Mouse (Mus musculus) large intestine, adult 2 months (tissue): ENCODE measurements around the gene Efna2. TPM values are rescaled to one million over a fixed set of nuclear protein-coding genes. Genes with fewer than 3 reads are reported as not detected.
A peak's percentile ranks its signal among the peaks of the same experiment; 100 is the strongest.
"Not testable (repeated sequence)": the region's sequence is repeated elsewhere in the genome, so short reads cannot be mapped to it uniquely, and the experiment has no call there.

Experiments
- DNase-seq: peaks from one replicate; pipeline ENCODE4 v3.0.0-alpha.2; 2012; ENCODE audit warnings: low read depth, low spot score
- WGBS: fragments of 180-500 bp; shearing (Covaris S2); methylation state at CpG from one replicate; pipeline ENCODE4 v1.1.7; 2018; 5-methylcytosine and 5-hydroxymethylcytosine counted together
- polyA plus RNA-seq: library from polyadenylated mRNA; depleted of rRNA; stranded (reverse); fragments of >200 nt; gene quantifications from 2 replicates; pipeline ENCODE4 v1.2.3, GENCODE M21; 2012; rRNA removed

Efna2 gene
- polyA plus RNA-seq, 1 experiment, result 1.1 TPM

DNA sequence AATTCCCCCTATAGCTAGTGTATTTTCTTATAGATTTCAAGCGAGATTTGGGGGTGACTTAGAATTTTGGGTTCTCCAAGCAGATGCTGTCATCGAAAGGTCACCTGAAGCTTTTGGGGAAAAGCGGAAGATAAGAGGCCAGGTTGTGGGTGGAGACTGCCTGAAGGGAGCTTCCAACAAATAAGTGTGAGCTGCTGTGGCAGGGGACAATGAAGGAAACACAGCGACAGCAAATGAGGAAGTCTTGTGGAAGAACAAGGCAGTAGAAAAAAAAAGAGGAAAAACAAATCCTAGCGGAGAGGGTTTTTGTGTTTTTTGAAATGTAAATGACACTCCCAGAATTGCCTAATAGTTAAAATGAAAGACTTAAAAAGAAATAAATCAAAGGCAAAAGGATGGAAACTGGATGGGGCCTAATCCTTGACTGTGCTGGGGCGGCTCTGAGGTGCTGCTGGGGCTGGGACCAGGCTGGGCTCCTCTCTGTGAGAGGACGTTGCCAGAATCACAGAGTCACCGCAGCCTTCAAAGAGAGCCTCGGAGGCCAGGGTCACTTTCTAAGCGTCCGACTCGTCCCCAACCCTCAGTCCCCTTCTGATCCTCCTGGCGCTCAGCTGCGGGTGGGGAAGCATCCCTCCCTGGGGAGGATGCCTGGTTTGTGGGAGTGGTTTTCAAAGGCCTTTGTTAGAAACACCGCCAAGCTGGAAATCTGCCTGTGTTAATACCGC, 35.9 kb downstream of the Efna2 start:
- no peak for DNase-seq
- WGBS, result 52% methylated on average over 16 of the region's 16 CpGs

GRCm38 (mm10) chr10:80220676-80221075, 41.4 kb downstream of the Efna2 start:
- WGBS, result 59% methylated on average over 7 of the region's 9 CpGs
- DNase-seq, result no peak

DNA sequence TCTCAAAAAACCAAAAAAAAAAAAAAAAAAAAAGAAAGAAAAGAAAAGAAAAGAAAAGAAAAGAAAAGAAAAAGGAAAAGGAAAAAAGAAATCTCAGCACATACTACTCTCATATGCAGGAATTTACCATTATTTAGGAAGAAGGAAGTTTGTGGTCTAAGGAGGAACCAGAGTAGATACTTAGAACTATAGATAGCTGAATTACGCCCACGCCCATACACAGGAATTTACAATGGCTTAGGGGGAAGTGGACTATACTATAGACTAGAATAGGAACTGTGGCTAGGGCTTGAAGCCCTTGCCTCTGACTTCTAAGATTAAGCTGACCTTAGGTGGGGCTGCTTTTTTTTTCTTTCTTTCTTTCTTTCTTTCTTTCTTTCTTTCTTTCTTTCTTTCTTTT, 43.9 kb downstream of the Efna2 start:
- WGBS, result 43% methylated on average over 2 of the region's 2 CpGs
- DNase-seq, result not testable (repeated sequence)

DNA sequence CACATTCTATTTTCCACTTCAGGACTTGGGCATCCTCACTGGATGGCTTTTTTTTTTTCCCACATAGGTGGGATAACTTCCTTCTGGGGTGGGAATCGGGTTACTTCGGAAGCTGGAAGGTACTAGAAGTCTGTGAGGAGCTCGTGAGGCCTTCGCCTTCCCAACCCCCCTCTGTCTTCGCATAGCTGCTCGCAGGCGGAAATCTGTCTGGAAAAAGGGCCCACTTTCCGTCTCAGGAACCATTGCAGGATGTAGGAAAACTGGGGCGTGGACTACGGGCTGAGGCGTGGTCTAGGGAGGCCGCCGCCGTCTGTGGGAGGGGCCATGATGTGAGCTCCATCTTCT, 46.8 kb downstream of the Efna2 start:
- peak; percentile 89 for DNase-seq
- under 1% methylated on average over 14 of the region's 14 CpGs for WGBS

DNA sequence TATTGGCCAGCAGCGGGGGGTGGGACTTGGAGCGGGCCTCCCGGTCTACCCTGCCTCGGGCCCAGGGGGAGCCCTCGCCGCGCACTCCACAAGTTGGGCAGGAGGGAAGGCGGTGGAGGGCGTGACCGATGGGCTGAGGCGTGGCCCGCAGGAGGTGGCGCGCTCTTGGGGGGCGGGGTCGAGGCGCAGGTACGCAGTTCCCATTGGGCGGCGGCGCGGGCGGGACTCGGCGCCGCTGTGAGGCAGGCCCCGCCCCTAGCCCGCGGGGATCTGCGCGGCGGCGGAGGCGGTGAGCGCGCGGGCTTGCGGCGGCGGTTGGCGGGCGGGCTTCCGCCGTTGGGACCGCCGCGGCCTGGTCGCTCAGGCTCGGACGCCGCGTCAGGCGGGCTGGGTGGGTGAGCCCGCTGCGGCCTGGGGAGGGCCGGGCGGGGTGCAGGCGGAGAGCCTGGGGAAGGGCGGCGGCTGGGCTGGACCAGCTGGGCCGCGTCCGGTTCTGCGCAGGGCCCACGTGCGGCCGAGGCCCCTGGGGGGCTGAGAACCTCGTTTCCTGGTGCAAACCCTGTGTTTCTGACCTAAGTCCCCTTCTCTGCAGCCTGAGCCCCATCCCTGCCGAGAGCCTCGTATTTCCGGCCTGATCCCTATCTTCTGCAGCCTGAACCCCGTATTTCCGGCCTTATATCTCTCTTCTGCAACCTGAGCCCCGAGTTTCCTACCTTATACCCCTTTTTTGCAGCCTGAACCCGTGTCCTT, 47.3 kb downstream of the Efna2 start, which contains the start of gene Mum1:
TSS of gene Mum1 (plus strand) at position 19 of the 750 bp plus-strand sequence.
- under 1% methylated on average over 68 of the region's 75 CpGs for WGBS
- DNase-seq, result no peak

- no peak for DNase-seq
- WGBS, result 2% methylated on average over 10 of the region's 10 CpGs
These were observed 47.9 kb downstream of the Efna2 start for GRCm38 (mm10) chr10:80227166-80227539.

GRCm38 (mm10) chr10:80227877-80228775, 48.8 kb downstream of the Efna2 start:
- no peak for DNase-seq
- 47% methylated on average over 15 of the region's 15 CpGs for WGBS

- WGBS, result 94% methylated on average over 13 of the region's 13 CpGs
- DNase-seq, result no peak
These were observed 57.0 kb downstream of the Efna2 start for GRCm38 (mm10) chr10:80236145-80236825.

DNA sequence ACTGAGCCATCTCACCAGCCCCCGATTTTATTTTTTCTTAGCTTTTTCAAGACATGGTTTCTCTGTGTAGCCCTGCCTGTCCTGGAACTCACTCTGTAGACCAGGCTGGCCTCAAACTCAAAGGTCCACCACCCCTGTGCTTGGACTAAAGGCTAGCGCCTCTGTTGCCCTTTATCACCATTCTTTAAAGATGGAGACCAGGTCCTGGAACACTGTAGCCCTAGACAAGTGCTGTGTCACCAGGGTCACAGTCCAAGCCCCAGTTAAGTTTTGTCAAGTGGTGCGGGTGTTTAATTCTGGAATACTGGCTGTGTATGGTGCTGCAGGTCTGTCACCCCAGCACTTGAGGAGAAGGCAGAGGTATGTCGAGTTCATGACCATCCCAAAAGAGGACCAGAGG, 57.7 kb downstream of the Efna2 start:
- 91% methylated on average over 4 of the region's 4 CpGs for WGBS
- DNase-seq, result no peak

DNA sequence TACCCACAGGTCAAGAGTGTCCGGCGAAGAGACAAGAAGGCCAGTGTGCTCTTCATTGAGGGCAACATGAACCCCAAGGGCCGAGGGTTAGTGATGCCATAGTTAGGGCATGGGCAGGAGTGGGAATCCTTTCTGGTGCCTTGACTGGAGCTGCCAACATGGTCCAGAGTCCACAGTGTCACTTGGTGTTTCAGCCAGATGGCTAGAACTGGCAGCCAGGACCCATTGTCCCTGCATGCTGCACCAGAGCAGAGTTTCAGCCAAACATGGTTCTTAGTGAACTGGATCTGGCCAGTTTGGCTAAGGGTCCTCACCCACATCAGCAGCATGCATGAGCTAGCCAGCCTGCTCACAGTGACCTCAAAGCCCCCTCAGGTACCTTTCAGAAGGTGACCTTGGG, 59.0 kb downstream of the Efna2 start:
- 89% methylated on average over 3 of the region's 3 CpGs for WGBS
- DNase-seq, result no peak

Other genes with a start within 250 kb of the Efna2 start
- gene Wdr18, start 219.3 kb upstream of the Efna2 start, polyA plus RNA-seq, result 29.6 and 40.8 TPM in 2 replicates
- not detected in 2 replicates for gene Grin3b, start 208.8 kb upstream of the Efna2 start, polyA plus RNA-seq
- gene Tmem259, start 195.2 kb upstream of the Efna2 start, polyA plus RNA-seq, result 194 and 223 TPM in 2 replicates
- gene Cnn2, start 190.9 kb upstream of the Efna2 start, polyA plus RNA-seq, result 49.1 and 56.1 TPM in 2 replicates
- 17.3 and 24.5 TPM in 2 replicates for gene Abca7, start 183.0 kb upstream of the Efna2 start, polyA plus RNA-seq
- 33.5 and 42.4 TPM in 2 replicates for gene Arhgap45, start 162.8 kb upstream of the Efna2 start, polyA plus RNA-seq
- 146 and 172 TPM in 2 replicates for gene Polr2e, start 139.7 kb upstream of the Efna2 start, polyA plus RNA-seq
- gene Gpx4, start 132.3 kb upstream of the Efna2 start, polyA plus RNA-seq, result 282 and 473 TPM in 2 replicates
- gene Sbno2, start 73.9 kb upstream of the Efna2 start, polyA plus RNA-seq, result 67.2 and 91.7 TPM in 2 replicates
- gene Stk11, start 63.7 kb upstream of the Efna2 start, polyA plus RNA-seq, result 112 and 115 TPM in 2 replicates
- gene Atp5d, start 40.9 kb upstream of the Efna2 start, polyA plus RNA-seq, result 1,215 and 1,440 TPM in 2 replicates
- 5.0 TPM in 2 replicates for gene Cbarp, start 38.6 kb upstream of the Efna2 start, polyA plus RNA-seq
- gene Midn, start 31.2 kb upstream of the Efna2 start, polyA plus RNA-seq, result 62.7 and 89.3 TPM in 2 replicates
- 52.6 and 63.1 TPM in 2 replicates for gene Cirbp, start 13.5 kb upstream of the Efna2 start, polyA plus RNA-seq
- gene 1600002K03Rik, start 6.5 kb upstream of the Efna2 start, polyA plus RNA-seq, result 15.9 and 18.2 TPM in 2 replicates
- gene Mum1, start 47.0 kb downstream of the Efna2 start, polyA plus RNA-seq, result 24.7 and 28.6 TPM in 2 replicates
- 553 and 570 TPM in 2 replicates for gene Ndufs7, start 69.6 kb downstream of the Efna2 start, polyA plus RNA-seq
- 9.4 and 10.5 TPM in 2 replicates for gene Gamt, start 81.5 kb downstream of the Efna2 start, polyA plus RNA-seq
- 52.1 and 67.7 TPM in 2 replicates for gene Dazap1, start 82.0 kb downstream of the Efna2 start, polyA plus RNA-seq
- gene Rps15, start 113.0 kb downstream of the Efna2 start, polyA plus RNA-seq, result 1,621 and 1,622 TPM in 2 replicates
- gene Apc2, start 116.5 kb downstream of the Efna2 start, polyA plus RNA-seq, result 0.41 and 0.45 TPM in 2 replicates
- 69.0 and 72.5 TPM in 2 replicates for gene 2310011J03Rik, start 141.1 kb downstream of the Efna2 start, polyA plus RNA-seq
- 8.2 and 15.5 TPM in 2 replicates for gene Pcsk4, start 150.0 kb downstream of the Efna2 start, polyA plus RNA-seq
- 50.1 and 127 TPM in 2 replicates for gene Reep6, start 150.5 kb downstream of the Efna2 start, polyA plus RNA-seq
- 40.5 and 73.6 TPM in 2 replicates for gene Adamtsl5, start 168.9 kb downstream of the Efna2 start, polyA plus RNA-seq
- gene Plk5, start 177.0 kb downstream of the Efna2 start, polyA plus RNA-seq, result 0.68 and 2.8 TPM in 2 replicates
- gene Mex3d, start 208.2 kb downstream of the Efna2 start, polyA plus RNA-seq, result 5.7 and 7.6 TPM in 2 replicates
- gene Mbd3, start 220.1 kb downstream of the Efna2 start, polyA plus RNA-seq, result 104 and 116 TPM in 2 replicates
- gene Uqcr11, start 227.3 kb downstream of the Efna2 start, polyA plus RNA-seq, result 2,454 and 2,475 TPM in 2 replicates